ENCODE assay signal across 28 mouse cellular contexts in the genomic region with DNA sequence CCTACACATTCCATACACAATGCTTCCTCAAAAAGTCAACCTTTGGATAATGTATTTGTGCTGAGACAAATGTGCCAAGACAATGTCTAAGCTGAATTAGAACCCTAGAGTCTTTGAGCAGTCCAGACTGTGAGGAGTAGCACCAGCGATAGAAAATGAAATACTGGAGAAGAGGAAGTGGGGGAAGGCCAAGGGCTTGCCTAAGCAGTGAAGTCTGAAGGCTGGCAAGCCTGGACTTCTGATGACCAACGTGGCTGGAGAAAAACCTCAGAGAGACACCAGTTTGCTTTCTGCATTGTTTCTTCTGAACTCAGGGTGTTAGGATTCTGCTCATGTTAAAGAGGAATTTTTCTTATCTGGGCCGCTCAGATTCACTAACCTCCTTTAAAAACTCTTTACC. TPM values are rescaled to one million over a fixed set of nuclear protein-coding genes. Genes with fewer than 3 reads are reported as not detected.
DNase-seq lines count a peak whose midpoint lies in the region.
"Had no signal": no experiment of that assay in that cellular context is flagged by ENCODE, and none has a peak within 500 bp of the region (broad histone marks: within the 10 kb centered on the region; RNA-seq: fewer than 3 reads in every experiment).

No protein-coding gene starts in this region.

- H3K36me3 ChIP-seq in splenic B cell, adult 2 months (ENCODE audit: control insufficient read depth, insufficient read depth, low read length, poor library complexity, severe bottlenecking), result no peaks in the 10 kb centered on the region; the same call in 1 of the 2 replicates
- H3K36me3 ChIP-seq: embryonic facial prominence, embryonic 12.5 days; heart, embryonic 13.5 days; limb, embryonic 10.5 days; limb, embryonic 15.5 days; liver, embryonic 15.5 days; stomach, embryonic 15.5 days had no signal

- H3K27me3 ChIP-seq in splenic B cell, adult 2 months (ENCODE audit: control insufficient read depth, insufficient read depth, low read length, poor library complexity, severe bottlenecking), result no peaks in the 10 kb centered on the region; the same call in 1 of the 2 replicates
- H3K27me3 ChIP-seq: embryonic facial prominence, embryonic 12.5 days; limb, embryonic 15.5 days; liver, embryonic 15.5 days; Patski; stomach, embryonic 15.5 days had no signal

- DNase-seq in heart, adult 11 months, result peak; percentile 57
- DNase-seq in heart, adult 18-20 months, result no peak
- peak; percentile 20 for DNase-seq in adipocyte (ENCODE audit: low spot score)
- DNase-seq in induced T-regulatory cell, adult 2 months (ENCODE audit: low read depth), result peak; percentile 4
- DNase-seq in splenic B cell, adult 2 months (ENCODE audit: low read depth, low spot score), result peak; percentile 15
- DNase-seq in adrenal gland, postnatal 36 days, result no peak
- DNase-seq in left cerebral cortex, adult 18-20 months (ENCODE audit: low spot score in 2 of 2), result no peak
- DNase-seq: adrenal gland, postnatal 14 days; cerebellum, adult 9-10 months; cerebellum, postnatal 36 days; embryo, embryonic 11 days; gastrocnemius, postnatal 14 days; heart, postnatal 10 days; kidney, adult 2 months; kidney, postnatal 36 days; lung, embryonic 14.5 days had no signal

RNA-seq across cellular contexts. Expression of a gene that starts 2.2 kb away (rescaled TPM):
- 1 to 10 TPM; 2.2 to 2.8 TPM for total RNA-seq in heart, adult 18-20 months (2021)
- 10 to 100 TPM; 16.9 to 22.2 TPM for total RNA-seq in adrenal gland, postnatal 36 days (2021)
- total RNA-seq in left cerebral cortex, adult 18-20 months (2021), result 1 to 10 TPM; 5.9 to 6.4 TPM
- total RNA-seq: MEL had no signal

RNA-seq across cellular contexts. Expression of a gene that starts 22.6 kb away (rescaled TPM):
- not detected for total RNA-seq in heart, adult 18-20 months (2021)
- not detected for total RNA-seq in adrenal gland, postnatal 36 days (2021)
- total RNA-seq in left cerebral cortex, adult 18-20 months (2021), result not detected
- total RNA-seq: gastrocnemius, postnatal 14 days; heart, adult 8-10 months; heart, postnatal 10 days; hematopoietic stem cell, adult 5-6 weeks; layer of hippocampus, postnatal 25 days; left cerebral cortex, postnatal 10 days; MEL had no signal

RNA-seq across cellular contexts. Expression of a gene that starts 36.2 kb away (rescaled TPM):
- total RNA-seq in heart, adult 18-20 months (2021), result not detected
- total RNA-seq in adrenal gland, postnatal 36 days (2021), result under 1 TPM in 1 of 2 experiments, not detected in 1; 0.07 TPM
- total RNA-seq in left cerebral cortex, adult 18-20 months (2021), result not detected
- total RNA-seq: gastrocnemius, postnatal 14 days; heart, adult 8-10 months; heart, postnatal 10 days; hematopoietic stem cell, adult 5-6 weeks; MEL had no signal

RNA-seq across cellular contexts. Expression of a gene that starts 51.2 kb away (rescaled TPM):
- 1 to 10 TPM; 5.0 to 5.1 TPM for total RNA-seq in heart, adult 18-20 months (2021)
- total RNA-seq in adrenal gland, postnatal 36 days (2021), result 1 to 10 TPM; 8.2 to 9.7 TPM
- 10 to 100 TPM; 25.0 to 25.7 TPM for total RNA-seq in left cerebral cortex, adult 18-20 months (2021)
- total RNA-seq: hematopoietic stem cell, adult 5-6 weeks; MEL had no signal

Comparison
In these comparisons a context has a peak if more than half of its experiments do, and no peak if none do; other contexts are left out.
1. DNase-seq: peak in heart, adult 11 months (single experiment), adipocyte (single experiment), induced T-regulatory cell, adult 2 months (single experiment) and splenic B cell, adult 2 months (single experiment); none in heart, adult 18-20 months (0 of 2), adrenal gland, postnatal 36 days (0 of 2) and left cerebral cortex, adult 18-20 months (0 of 2).